In the genomic region with DNA sequence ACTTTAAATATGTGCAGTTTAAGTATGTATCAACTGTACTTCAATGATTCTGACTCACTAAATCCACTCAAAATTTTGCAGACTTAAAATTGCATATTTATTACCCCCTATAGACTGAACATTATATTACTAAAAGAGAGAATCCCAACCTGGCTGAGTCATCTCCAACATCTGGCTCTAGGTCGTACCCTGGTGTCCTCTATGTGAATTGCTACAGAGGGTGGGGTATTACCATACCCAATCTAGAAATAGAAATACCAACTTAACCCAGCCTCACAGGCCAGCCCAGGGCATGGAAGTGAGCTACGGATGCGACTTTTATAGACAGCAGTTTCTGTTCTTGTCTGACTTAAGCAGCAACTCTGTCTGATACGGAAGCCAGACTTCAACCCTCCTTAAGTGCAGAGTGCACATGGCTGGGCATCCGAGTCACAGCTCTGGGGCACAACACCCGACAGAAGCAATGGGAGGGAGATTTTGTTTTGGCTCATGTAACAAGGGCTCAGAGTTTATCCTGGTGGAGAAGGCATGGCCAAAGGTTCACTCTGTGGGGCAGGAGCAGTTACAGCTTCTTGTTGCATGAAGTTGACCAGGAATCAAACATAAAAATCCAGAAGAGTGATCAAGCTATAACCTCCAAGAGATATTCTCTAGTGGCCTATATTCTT, we compare ENCODE assay signal across 14 mouse cellular contexts. TPM values are rescaled to one million over a fixed set of nuclear protein-coding genes. Genes with fewer than 3 reads are reported as not detected.
A peak's percentile ranks its signal among the peaks of the same experiment; 100 is the strongest.
DNase-seq lines count a peak whose midpoint lies in the region; ATAC-seq lines count a peak whose summit lies in the region.
"Had no signal": no experiment of that assay in that cellular context is flagged by ENCODE, and none has a peak within 500 bp of the region (broad histone marks: within the 10 kb centered on the region; RNA-seq: fewer than 3 reads in every experiment).

No protein-coding gene starts in this region.

- DNase-seq in layer of hippocampus, adult 9-10 months (ENCODE audit: low spot score): peak; percentile 16
- DNase-seq in layer of hippocampus, adult 8-10 months (ENCODE audit: low spot score in 2 of 2): no peak
- DNase-seq in A20 (ENCODE audit: low read depth, low spot score): peak; percentile 5
- no peak for DNase-seq in lung, postnatal 25 days (ENCODE audit: low spot score)
- DNase-seq: adrenal gland, adult 2 months; cerebellum, postnatal 25 days; heart, postnatal 4 days had no signal

- peak; percentile 66; the same call in 1 of the 2 replicates for ATAC-seq in common myeloid progenitor, adult 5-6 weeks (replicated peaks; ENCODE audit: low read depth, poor library complexity, severe bottlenecking)
- ATAC-seq in megakaryocyte progenitor cell, adult 5-6 weeks (replicated peaks; ENCODE audit: poor library complexity): peak; percentile 52
- no peak for ATAC-seq in erythroid progenitor cell, adult 5-6 weeks (replicated peaks; ENCODE audit: low FRiP score, poor library complexity, severe bottlenecking)
- ATAC-seq: forebrain, embryonic 13.5 days; hindbrain, postnatal 0 days had no signal

RNA-seq across cellular contexts. Expression of a gene that starts 6.3 kb away (rescaled TPM):
- total RNA-seq in layer of hippocampus, adult 8-10 months (2022): under 1 TPM in 1 of 4 experiments, not detected in 3; 0.21 TPM
- not detected in 2 replicates for total RNA-seq in common myeloid progenitor, adult 5-6 weeks (2017)
- not detected in 2 replicates for total RNA-seq in megakaryocyte progenitor cell, adult 5-6 weeks (2015)
- not detected in 2 replicates for total RNA-seq in megakaryocyte progenitor cell, adult 5-6 weeks (2017)
- total RNA-seq in erythroid progenitor cell, adult 5-6 weeks (2015; ENCODE audit: low replicate concordance): not detected in 2 replicates
- not detected in 2 replicates for total RNA-seq in erythroid progenitor cell, adult 5-6 weeks (2017; ENCODE audit: low replicate concordance)
- total RNA-seq: heart, postnatal 4 days; hindbrain, postnatal 0 days; left cerebral cortex, postnatal 10 days; midbrain, postnatal 0 days had no signal

RNA-seq across cellular contexts. Expression of a gene that starts 21.9 kb away (rescaled TPM):
- under 1 TPM in 2 of 4 experiments, not detected in 2; 0.36 to 0.45 TPM for total RNA-seq in layer of hippocampus, adult 8-10 months (2022)
- total RNA-seq in common myeloid progenitor, adult 5-6 weeks (2017): 0.19 and 0.59 TPM in 2 replicates
- 1.1 and 1.2 TPM in 2 replicates for total RNA-seq in megakaryocyte progenitor cell, adult 5-6 weeks (2015)
- 0.21 and 1.3 TPM in 2 replicates for total RNA-seq in megakaryocyte progenitor cell, adult 5-6 weeks (2017)
- 1.4 and 6.3 TPM in 2 replicates for total RNA-seq in erythroid progenitor cell, adult 5-6 weeks (2015; ENCODE audit: low replicate concordance)
- total RNA-seq in erythroid progenitor cell, adult 5-6 weeks (2017; ENCODE audit: low replicate concordance): 0.13 TPM in 1 of 2 replicates, not detected in the other
- total RNA-seq: adrenal gland, adult 2 months; midbrain, postnatal 0 days had no signal

RNA-seq across cellular contexts. Expression of a gene that starts 48.5 kb away (rescaled TPM):
- under 1 TPM in 1 of 4 experiments, not detected in 3; 0.16 TPM for total RNA-seq in layer of hippocampus, adult 8-10 months (2022)
- total RNA-seq in common myeloid progenitor, adult 5-6 weeks (2017): 0.09 TPM in 1 of 2 replicates, not detected in the other
- total RNA-seq in megakaryocyte progenitor cell, adult 5-6 weeks (2015): not detected in 2 replicates
- not detected in 2 replicates for total RNA-seq in megakaryocyte progenitor cell, adult 5-6 weeks (2017)
- total RNA-seq in erythroid progenitor cell, adult 5-6 weeks (2015; ENCODE audit: low replicate concordance): not detected in 2 replicates
- not detected in 2 replicates for total RNA-seq in erythroid progenitor cell, adult 5-6 weeks (2017; ENCODE audit: low replicate concordance)
- total RNA-seq: heart, postnatal 4 days; hindbrain, postnatal 0 days; midbrain, postnatal 0 days had no signal

RNA-seq across cellular contexts. Expression of a gene that starts 51.7 kb away (rescaled TPM):
- total RNA-seq in layer of hippocampus, adult 8-10 months (2022): under 1 TPM in 1 of 4 experiments, not detected in 3; 0.21 TPM
- not detected in 2 replicates for total RNA-seq in common myeloid progenitor, adult 5-6 weeks (2017)
- not detected in 2 replicates for total RNA-seq in megakaryocyte progenitor cell, adult 5-6 weeks (2015)
- total RNA-seq in megakaryocyte progenitor cell, adult 5-6 weeks (2017): not detected in 2 replicates
- not detected in 2 replicates for total RNA-seq in erythroid progenitor cell, adult 5-6 weeks (2015; ENCODE audit: low replicate concordance)
- total RNA-seq in erythroid progenitor cell, adult 5-6 weeks (2017; ENCODE audit: low replicate concordance): not detected in 2 replicates

Comparison
In these comparisons a context has a peak if more than half of its experiments do, and no peak if none do; other contexts are left out.
1. DNase-seq: peak in layer of hippocampus, adult 9-10 months (single experiment) and A20 (single experiment); none in layer of hippocampus, adult 8-10 months (0 of 2) and lung, postnatal 25 days (single experiment).